Mouse (Mus musculus) kidney, postnatal 0 days (tissue): ENCODE data around the gene Fam186b. TPM values are rescaled to one million over a fixed set of nuclear protein-coding genes. Genes with fewer than 3 reads are reported as not detected.

Experiments used
- ATAC-seq: fragments of 200-750 bp; cut with Nextera tagmentation; replicated peaks from 2 replicates; pipeline ENCODE4 v1.8.0; 2017; ENCODE audit warnings: low read depth, moderate number of reproducible peaks, moderate TSS enrichment, moderate library complexity; ENCODE audit not compliant: low FRiP score
- DNase-seq: peaks from one replicate; pipeline ENCODE4 v3.0.0-alpha.2; 2016; ENCODE audit warnings: low spot score
- H3K27ac ChIP-seq: fragments of 300-500 bp; sonication (generic); 2 replicates; pipeline ENCODE4 v1.5.1; 2014; ENCODE audit warnings: mild to moderate bottlenecking
- H3K27me3 ChIP-seq: fragments of 300-500 bp; sonication (generic); 2 replicates; pipeline ENCODE4 v1.6.1; 2014; ENCODE audit warnings: low read length, mixed read lengths; ENCODE audit not compliant: insufficient read depth
- H3K36me3 ChIP-seq: fragments of 300-500 bp; sonication (generic); 2 replicates; pipeline ENCODE4 v1.6.1; 2014; ENCODE audit warnings: low read length, mixed read lengths; ENCODE audit not compliant: insufficient read depth
- H3K4me1 ChIP-seq: fragments of 300-500 bp; sonication (generic); replicated peaks from 2 replicates; pipeline ENCODE4 v1.6.1; 2014; ENCODE audit warnings: antibody characterized with exemption, low read length, mixed read lengths; ENCODE audit not compliant: insufficient read depth
- H3K4me2 ChIP-seq: fragments of 300-500 bp; sonication (generic); 2 replicates; pipeline ENCODE4 v1.6.1; 2014; ENCODE audit warnings: mild to moderate bottlenecking, low read length, moderate library complexity, mixed read lengths
- H3K4me3 ChIP-seq: fragments of 300-500 bp; sonication (generic); replicated peaks from 2 replicates; pipeline ENCODE4 v1.5.1; 2014; ENCODE audit warnings: low read depth, low read length
- H3K9ac ChIP-seq: fragments of 300-500 bp; sonication (generic); 2 replicates; pipeline ENCODE4 v1.6.1; 2014; ENCODE audit warnings: low read depth, low read length
- H3K9me3 ChIP-seq: fragments of 300-500 bp; sonication (generic); replicated peaks from 2 replicates; pipeline ENCODE4 v1.6.1; 2016; ENCODE audit warnings: low read length, inconsistent platforms, mixed read lengths
- CTCF ChIP-seq: IDR thresholded peaks from 2 replicates; pipeline ENCODE4 v1.5.1; 2016; ENCODE audit warnings: antibody characterized with exemption, low read depth, mild to moderate bottlenecking, moderate library complexity
- WGBS: fragments of 180-500 bp; shearing (Covaris S2); extraction: QIAGEN DNeasy Blood & Tissue Kit; methylation state at CpG from one replicate; pipeline ENCODE4 v1.1.7; 2014; 5-methylcytosine and 5-hydroxymethylcytosine counted together
- polyA plus RNA-seq: library from polyadenylated mRNA; unstranded; fragments of >200 nt; fragmentation: Nextera tagmentation; extraction: Ambion mirVana; gene quantifications from 2 replicates; pipeline ENCODE4 v1.2.1, GENCODE M21; 2015

The Fam186b gene
- 0.22 and 0.47 TPM in 2 replicates for polyA plus RNA-seq

DNA sequence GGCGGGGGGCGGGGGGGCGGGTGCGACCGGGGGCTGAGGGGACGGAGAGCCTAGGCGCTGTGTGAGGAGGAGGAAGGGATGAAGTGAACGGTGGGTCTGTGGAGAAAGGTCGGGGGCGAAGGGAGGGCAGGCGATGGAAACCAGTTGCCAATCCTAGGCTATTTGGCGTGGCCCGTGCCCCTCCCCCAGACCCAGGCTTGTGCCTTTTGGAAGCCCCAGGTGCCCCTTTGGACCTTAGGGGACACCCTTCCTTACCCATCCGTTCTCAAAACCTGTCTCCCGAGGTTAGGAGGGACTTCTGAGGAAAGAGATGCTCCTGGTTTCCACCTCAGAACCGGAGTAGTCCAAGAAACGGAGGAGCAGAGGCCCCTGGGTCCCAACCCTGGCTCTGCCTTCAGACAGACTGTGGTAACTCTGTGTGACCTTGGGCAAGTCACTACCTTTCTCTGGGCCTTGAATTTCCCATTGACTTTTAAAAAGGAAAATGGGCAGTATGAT lies at the start of gene Fam186b:
TSS of gene Fam186b (minus strand) at position 405 of the 498 bp plus-strand sequence.
- Histone ChIP-seq H3K27ac (peak within 1 kb of the TSS; percentile 86), H3K4me1 (no peaks in the 10 kb centered on the region), H3K27me3 (no peaks in the 10 kb centered on the region), H3K36me3 (no peaks in the 10 kb centered on the region), H3K4me3 (peak within 1 kb of the TSS; percentile 71), H3K4me2 (peak within 1 kb of the TSS; percentile 69), H3K9ac (peak within 1 kb of the TSS; percentile 72), H3K9me3 (no peaks in the 10 kb centered on the region)
- no peak for TF ChIP-seq CTCF
- WGBS, result 1% methylated on average over 15 of the region's 17 CpGs
- peak; percentile 45 for ATAC-seq
- DNase-seq, result peak; percentile 36

GRCm38 (mm10) chr15:99344961-99345360 lies 49.3 kb upstream of the Fam186b start:
- Histone ChIP-seq H3K4me1 (peaks cover 35% of the 10 kb centered on the region), H3K36me3 (no peaks in the 10 kb centered on the region), H3K4me2 (no peak overlapping the region), H3K27ac (no peak overlapping the region), H3K9me3 (no peaks in the 10 kb centered on the region), H3K9ac (no peak overlapping the region), H3K4me3 (no peak overlapping the region), H3K27me3 (no peaks in the 10 kb centered on the region)
- no peak for TF ChIP-seq CTCF
- whole genome bisulfite sequencing, result 43% methylated on average over 4 of the region's 4 CpGs
- ATAC-seq (no peak), DNase-seq (no peak)

DNA sequence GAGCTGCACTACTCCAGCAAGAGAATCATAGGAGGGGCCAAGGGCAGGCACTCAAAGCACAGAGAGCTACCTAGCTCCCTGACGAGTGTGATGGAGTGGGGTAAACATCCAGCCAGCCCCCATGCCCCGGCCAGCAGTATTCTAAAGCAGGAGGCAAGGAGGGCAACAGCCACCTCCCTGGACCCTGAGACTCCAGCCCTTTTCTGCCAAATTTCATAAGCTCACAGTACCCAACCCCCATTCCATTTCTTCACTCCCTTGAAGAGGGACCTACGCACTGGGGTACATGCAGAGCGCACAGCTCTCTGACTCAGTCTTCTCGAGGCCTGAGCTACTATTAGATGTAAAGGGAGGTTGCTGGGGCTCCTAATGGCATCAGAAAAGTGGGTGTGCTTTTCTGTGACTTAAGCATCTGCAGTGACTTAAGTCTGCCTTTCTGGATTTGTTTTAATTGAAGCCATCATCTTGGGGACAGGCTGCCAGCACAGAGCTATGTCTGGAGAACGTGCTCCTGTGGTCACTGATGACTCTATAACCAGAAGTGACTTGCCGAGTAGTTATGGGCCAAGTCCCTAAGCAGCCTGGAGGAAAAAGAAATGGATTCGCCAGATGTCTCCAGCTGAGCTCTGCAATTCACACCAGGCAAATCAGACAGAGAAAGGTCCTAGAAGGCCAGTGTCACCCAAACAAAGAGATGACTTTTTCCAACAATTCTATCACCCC lies 48.6 kb upstream of the Fam186b start:
- peaks cover 41% of the 10 kb centered on the region for H3K4me1 ChIP-seq
- no peak for DNase-seq
- ATAC-seq, result no peak
- 55% methylated on average over 8 of the region's 8 CpGs for WGBS
- no peaks in the 10 kb centered on the region for H3K27me3 ChIP-seq
- no peaks in the 10 kb centered on the region for H3K36me3 ChIP-seq
- H3K4me3 ChIP-seq, result no peak overlapping the region
- no peak for TF ChIP-seq CTCF
- no peaks in the 10 kb centered on the region for H3K9me3 ChIP-seq
- H3K27ac ChIP-seq, result peak overlapping the region; percentile 77
- peak overlapping the region; percentile 7; the same call in 1 of the 2 replicates for H3K4me2 ChIP-seq
- H3K9ac ChIP-seq, result no peak overlapping the region

GRCm38 (mm10) chr15:99343414-99344147 lies 47.9 kb upstream of the Fam186b start:
- ATAC-seq, result no peak
- no peaks in the 10 kb centered on the region for H3K36me3 ChIP-seq
- TF ChIP-seq CTCF, result no peak
- H3K4me1 ChIP-seq, result peaks cover 47% of the 10 kb centered on the region
- peak overlapping the region; percentile 77 for H3K27ac ChIP-seq
- no peaks in the 10 kb centered on the region for H3K9me3 ChIP-seq
- 24% methylated on average over 5 of the region's 5 CpGs for WGBS
- no peak overlapping the region for H3K9ac ChIP-seq
- H3K4me2 ChIP-seq, result peak overlapping the region; percentile 7; the same call in 1 of the 2 replicates
- H3K27me3 ChIP-seq, result no peaks in the 10 kb centered on the region
- DNase-seq, result peak; percentile 52
- no peak overlapping the region for H3K4me3 ChIP-seq

GRCm38 (mm10) chr15:99342194-99342981 lies 46.7 kb upstream of the Fam186b start:
- H3K27me3 ChIP-seq, result no peaks in the 10 kb centered on the region
- WGBS, result 45% methylated on average over 9 of the region's 9 CpGs
- no peak overlapping the region for H3K9ac ChIP-seq
- DNase-seq (no peak), ATAC-seq (no peak)
- no peak overlapping the region for H3K4me3 ChIP-seq
- H3K4me2 ChIP-seq, result no peak overlapping the region
- H3K27ac ChIP-seq, result 0 out of 2 replicates have a peak overlapping the region, but pooled peaks have one; percentile 5
- TF ChIP-seq CTCF, result no peak
- no peaks in the 10 kb centered on the region for H3K9me3 ChIP-seq
- H3K4me1 ChIP-seq, result peaks cover 52% of the 10 kb centered on the region
- no peaks in the 10 kb centered on the region for H3K36me3 ChIP-seq

GRCm38 (mm10) chr15:99341102-99341501 lies 45.4 kb upstream of the Fam186b start:
- Histone ChIP-seq H3K4me3 (no peak overlapping the region), H3K36me3 (no peaks in the 10 kb centered on the region), H3K27me3 (no peaks in the 10 kb centered on the region), H3K4me2 (no peak overlapping the region), H3K4me1 (peaks cover 61% of the 10 kb centered on the region), H3K27ac (peak overlapping the region; percentile 50; the same call in 1 of the 2 replicates), H3K9ac (no peak overlapping the region), H3K9me3 (no peaks in the 10 kb centered on the region)
- no peak for ATAC-seq
- WGBS, result 77% methylated on average over 3 of the region's 3 CpGs
- TF ChIP-seq CTCF, result no peak
- DNase-seq, result no peak
